Mouse (Mus musculus): ENCODE results near the gene Cerkl. TPM values are rescaled to one million over a fixed set of nuclear protein-coding genes. Genes with fewer than 3 reads are reported as not detected.

Gene Cerkl
- polyA plus RNA-seq, 1 experiment from 2014 or later = 1.3 TPM

DNA sequence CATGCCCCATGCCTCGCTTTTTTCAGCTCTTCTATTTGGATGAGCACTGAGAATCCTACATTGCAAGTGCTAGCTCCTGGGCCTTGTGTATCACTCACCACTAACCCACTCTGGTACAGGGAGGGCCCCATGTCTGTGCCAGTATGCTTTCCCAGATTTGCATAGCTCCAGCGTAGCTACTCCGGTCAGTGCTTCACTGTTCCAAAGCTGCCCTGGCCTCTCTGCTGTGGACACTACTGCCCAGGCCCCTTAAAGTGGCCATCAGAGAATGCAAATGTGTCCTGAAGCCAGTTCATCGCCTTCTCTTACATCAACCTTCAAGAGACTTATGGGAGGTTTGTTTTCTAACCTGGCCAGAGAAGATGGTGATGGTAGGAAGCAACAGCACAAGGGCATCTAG is 86.7 kb downstream of the Cerkl start:
- no peaks in the 10 kb centered on the region for H3K27me3 ChIP-seq (replicated peaks)
- no peaks in the 10 kb centered on the region for H3K9me3 ChIP-seq
- no peak for ATAC-seq (ENCODE audit: insufficient read depth, low FRiP score, low read depth)
- H3K9ac ChIP-seq = no peak overlapping the region
- H3K4me3 ChIP-seq (replicated peaks) = no peak overlapping the region
- no peak overlapping the region for H3K4me2 ChIP-seq
- H3K4me1 ChIP-seq = no peaks in the 10 kb centered on the region
- H3K36me3 ChIP-seq = no peaks in the 10 kb centered on the region
- no peak overlapping the region for H3K27ac ChIP-seq
- 86% methylated on average over 4 of the region's 4 CpGs for WGBS

- Histone ChIP-seq H3K9me3 (no peaks in the 10 kb centered on the region), H3K4me1 (no peaks in the 10 kb centered on the region), H3K4me3 (replicated peaks) (no peak overlapping the region), H3K27me3 (replicated peaks) (no peaks in the 10 kb centered on the region), H3K4me2 (no peak overlapping the region), H3K9ac (no peak overlapping the region), H3K27ac (no peak overlapping the region), H3K36me3 (no peaks in the 10 kb centered on the region)
- peak; percentile 58; the same call in 1 of the 2 replicates for ATAC-seq (ENCODE audit: insufficient read depth, low FRiP score, low read depth)
- WGBS = 77% methylated on average over 7 of the region's 7 CpGs
These were observed 87.5 kb downstream of the Cerkl start for GRCm38 (mm10) chr2:79369061-79369524.

DNA sequence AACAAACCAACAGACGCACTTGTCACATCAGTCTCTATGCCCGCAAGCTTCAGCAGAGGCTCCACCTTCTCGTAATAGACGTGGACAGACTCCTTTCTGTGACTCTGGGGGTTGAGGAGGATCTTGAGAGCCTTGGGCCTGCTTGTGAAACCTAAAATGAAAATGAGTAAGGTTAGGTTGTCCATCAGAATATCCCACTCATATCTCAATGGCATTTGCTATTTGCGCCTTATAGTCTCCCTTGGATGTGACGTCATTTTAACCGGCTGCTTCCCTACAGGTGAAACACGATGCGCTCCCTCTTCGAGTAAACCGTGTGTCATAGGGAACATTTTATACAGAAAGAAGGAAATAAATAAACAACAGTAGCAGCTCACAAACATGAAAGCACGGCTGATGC is 87.9 kb downstream of the Cerkl start:
- H3K4me3 ChIP-seq (replicated peaks) = no peak overlapping the region
- H3K36me3 ChIP-seq = no peaks in the 10 kb centered on the region
- H3K4me2 ChIP-seq = no peak overlapping the region
- no peak overlapping the region for H3K9ac ChIP-seq
- no peaks in the 10 kb centered on the region for H3K9me3 ChIP-seq
- no peaks in the 10 kb centered on the region for H3K4me1 ChIP-seq
- no peak overlapping the region for H3K27ac ChIP-seq
- no peak for ATAC-seq (ENCODE audit: insufficient read depth, low FRiP score, low read depth)
- 85% methylated on average over 12 of the region's 12 CpGs for WGBS
- no peaks in the 10 kb centered on the region for H3K27me3 ChIP-seq (replicated peaks)

- Histone ChIP-seq H3K4me3 (replicated peaks) (no peak overlapping the region), H3K27ac (no peak overlapping the region), H3K27me3 (replicated peaks) (no peaks in the 10 kb centered on the region), H3K9ac (no peak overlapping the region), H3K4me1 (no peaks in the 10 kb centered on the region), H3K4me2 (no peak overlapping the region), H3K36me3 (no peaks in the 10 kb centered on the region), H3K9me3 (no peaks in the 10 kb centered on the region)
- 72% methylated on average over 18 of the region's 18 CpGs for WGBS
- ATAC-seq (ENCODE audit: insufficient read depth, low FRiP score, low read depth) = no peak
These were observed 88.8 kb downstream of the Cerkl start for GRCm38 (mm10) chr2:79367451-79368450.

DNA sequence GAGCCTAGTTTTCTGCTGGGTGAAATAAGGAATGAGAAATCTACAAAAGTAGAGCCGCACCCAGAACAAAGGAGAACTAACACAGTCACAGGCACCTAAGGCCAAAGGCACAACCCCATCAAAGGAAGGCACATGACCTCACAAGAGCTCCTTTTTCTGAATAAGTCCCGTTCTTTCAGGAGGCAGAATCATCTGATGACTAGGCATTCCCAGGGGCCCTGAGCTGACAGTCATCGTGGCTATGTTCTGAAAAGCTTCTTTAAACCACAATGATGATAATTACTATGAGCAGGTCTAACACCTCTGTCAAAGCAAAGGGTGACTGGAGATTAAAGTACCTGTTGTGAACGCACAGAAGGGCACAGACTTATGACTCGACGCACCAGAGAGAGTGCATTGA is 92.7 kb downstream of the Cerkl start:
- ATAC-seq (ENCODE audit: insufficient read depth, low FRiP score, low read depth) = no peak
- Histone ChIP-seq H3K9me3 (no peaks in the 10 kb centered on the region), H3K4me1 (no peaks in the 10 kb centered on the region), H3K27ac (no peak overlapping the region), H3K27me3 (replicated peaks) (no peaks in the 10 kb centered on the region), H3K4me2 (no peak overlapping the region), H3K4me3 (replicated peaks) (no peak overlapping the region), H3K36me3 (no peaks in the 10 kb centered on the region), H3K9ac (no peak overlapping the region)
- WGBS = 71% methylated on average over 6 of the region's 6 CpGs

- Histone ChIP-seq H3K27me3 (replicated peaks) (no peaks in the 10 kb centered on the region), H3K4me1 (no peaks in the 10 kb centered on the region), H3K9ac (no peak overlapping the region), H3K4me3 (replicated peaks) (no peak overlapping the region), H3K36me3 (no peaks in the 10 kb centered on the region), H3K27ac (no peak overlapping the region), H3K9me3 (no peaks in the 10 kb centered on the region), H3K4me2 (no peak overlapping the region)
- WGBS = 73% methylated on average over 6 of the region's 6 CpGs
- no peak for ATAC-seq (ENCODE audit: insufficient read depth, low FRiP score, low read depth)
These were observed 94.6 kb downstream of the Cerkl start for GRCm38 (mm10) chr2:79362029-79362428.

GRCm38 (mm10) chr2:79357835-79358234 is 98.8 kb downstream of the Cerkl start:
- no peaks in the 10 kb centered on the region for H3K4me1 ChIP-seq
- WGBS = 74% methylated on average over 3 of the region's 3 CpGs
- H3K36me3 ChIP-seq = no peaks in the 10 kb centered on the region
- H3K4me3 ChIP-seq (replicated peaks) = no peak overlapping the region
- H3K9ac ChIP-seq = no peak overlapping the region
- H3K9me3 ChIP-seq = no peaks in the 10 kb centered on the region
- no peak for ATAC-seq (ENCODE audit: insufficient read depth, low FRiP score, low read depth)
- no peaks in the 10 kb centered on the region for H3K27me3 ChIP-seq (replicated peaks)
- H3K4me2 ChIP-seq = no peak overlapping the region
- no peak overlapping the region for H3K27ac ChIP-seq

DNA sequence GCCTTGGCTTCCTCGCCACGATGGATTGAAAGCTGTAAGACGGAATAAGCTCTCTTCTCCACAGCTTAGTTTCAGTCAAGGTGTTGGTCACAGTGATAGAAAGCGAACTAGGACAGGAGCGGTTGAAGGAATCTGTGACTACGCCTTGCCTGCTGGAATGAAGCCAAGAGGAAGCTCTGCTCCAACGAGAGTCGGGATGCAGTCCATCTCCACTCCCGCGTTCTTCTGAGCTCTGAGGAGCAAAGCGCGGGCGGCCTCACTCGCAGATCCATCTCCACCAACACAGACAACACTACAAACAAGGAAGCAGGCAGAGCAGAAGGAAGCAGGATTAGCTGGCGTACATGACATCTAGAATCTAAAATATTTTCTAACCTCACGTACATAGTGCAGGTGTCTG is 101.8 kb downstream of the Cerkl start:
- 84% methylated on average over 16 of the region's 16 CpGs for WGBS
- Histone ChIP-seq H3K4me1 (no peaks in the 10 kb centered on the region), H3K36me3 (no peaks in the 10 kb centered on the region), H3K4me3 (replicated peaks) (no peak overlapping the region), H3K9ac (no peak overlapping the region), H3K27me3 (replicated peaks) (no peaks in the 10 kb centered on the region), H3K9me3 (no peaks in the 10 kb centered on the region), H3K27ac (no peak overlapping the region), H3K4me2 (no peak overlapping the region)
- no peak for ATAC-seq (ENCODE audit: insufficient read depth, low FRiP score, low read depth)

DNA sequence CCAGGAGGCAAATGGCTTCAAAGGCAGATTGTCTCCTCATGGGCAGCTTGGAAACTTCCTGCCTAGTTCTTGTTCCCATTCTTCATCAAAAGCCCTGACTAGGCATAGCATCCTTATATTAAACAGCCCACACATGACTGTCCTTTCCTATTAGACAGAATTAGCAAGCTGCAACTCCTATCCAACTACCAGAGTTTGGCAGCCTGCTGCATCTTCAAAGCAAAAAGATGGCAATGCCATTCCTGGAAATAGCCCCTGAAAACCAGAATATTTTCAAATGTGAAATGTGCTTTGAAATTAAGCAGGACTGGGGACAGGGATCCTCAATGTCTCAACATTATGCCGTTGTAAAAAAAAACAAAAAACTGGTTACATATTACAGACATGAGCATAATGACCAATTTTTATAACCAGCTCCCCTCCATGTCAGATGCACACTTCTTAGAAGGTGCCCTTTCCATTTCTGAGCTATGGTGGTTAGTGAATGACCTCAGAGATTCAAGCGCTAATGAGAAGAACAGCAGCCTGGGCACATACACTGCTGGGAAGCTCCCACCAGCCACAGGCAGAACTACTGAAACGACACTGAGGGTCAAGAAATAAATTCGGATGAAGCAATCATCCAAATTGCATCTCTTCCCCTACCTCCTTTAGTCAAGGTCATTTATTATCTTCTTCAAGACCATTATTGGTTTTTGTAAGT is 104.3 kb downstream of the Cerkl start:
- no peaks in the 10 kb centered on the region for H3K27me3 ChIP-seq (replicated peaks)
- H3K9me3 ChIP-seq = no peaks in the 10 kb centered on the region
- no peak overlapping the region for H3K9ac ChIP-seq
- ATAC-seq (ENCODE audit: insufficient read depth, low FRiP score, low read depth) = no peak
- no peak overlapping the region for H3K4me2 ChIP-seq
- H3K4me1 ChIP-seq = no peaks in the 10 kb centered on the region
- WGBS = 82% methylated on average over 4 of the region's 4 CpGs
- H3K36me3 ChIP-seq = no peaks in the 10 kb centered on the region
- no peak overlapping the region for H3K27ac ChIP-seq
- no peak overlapping the region for H3K4me3 ChIP-seq (replicated peaks)

DNA sequence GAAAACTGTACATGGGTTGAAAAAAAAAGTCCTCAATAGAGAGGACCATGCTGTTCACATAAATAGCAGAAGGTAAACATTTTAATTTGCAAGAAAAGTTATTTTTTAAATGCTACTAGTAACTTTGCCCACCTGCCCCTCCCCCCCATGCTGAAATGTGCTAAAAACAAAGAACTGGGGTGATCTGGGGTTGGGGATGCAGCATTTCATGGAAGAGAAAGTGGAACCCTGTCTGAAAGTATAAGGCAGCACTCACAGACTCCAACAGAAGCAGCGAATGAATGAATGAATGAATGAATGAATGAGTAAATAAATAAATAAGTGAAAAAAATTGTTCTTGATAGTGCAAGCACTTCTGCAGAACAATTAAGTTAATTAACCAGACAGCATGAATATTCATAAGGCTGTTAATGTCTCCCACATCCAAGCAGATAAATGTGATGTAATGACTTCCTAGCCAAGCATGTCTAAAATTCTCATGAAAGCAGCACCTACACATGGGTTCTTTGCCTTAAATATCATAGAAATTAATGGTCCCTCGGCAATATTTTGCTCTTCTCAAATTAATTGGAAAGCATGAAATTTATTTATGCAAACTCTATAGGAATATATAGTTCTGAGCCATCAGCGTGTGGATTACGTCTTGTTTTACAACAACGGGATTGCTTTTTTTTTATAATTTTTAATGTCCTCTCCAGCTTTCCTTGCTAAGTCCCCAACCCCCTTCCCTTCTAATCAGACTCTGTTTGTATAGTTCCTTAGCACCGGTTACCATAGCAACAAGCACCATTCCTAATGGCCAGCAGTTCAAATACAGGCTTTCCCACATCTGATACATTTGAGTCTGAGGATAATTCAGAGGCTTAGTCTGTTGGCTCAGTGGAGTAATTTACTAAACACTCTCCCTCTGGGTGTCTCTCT is 105.1 kb downstream of the Cerkl start:
- Histone ChIP-seq H3K9me3 (no peaks in the 10 kb centered on the region), H3K27me3 (replicated peaks) (no peaks in the 10 kb centered on the region), H3K9ac (no peak overlapping the region), H3K4me2 (no peak overlapping the region), H3K4me1 (no peaks in the 10 kb centered on the region), H3K4me3 (replicated peaks) (no peak overlapping the region), H3K36me3 (no peaks in the 10 kb centered on the region), H3K27ac (no peak overlapping the region)
- no peak for ATAC-seq (ENCODE audit: insufficient read depth, low FRiP score, low read depth)
- WGBS = 78% methylated on average over 6 of the region's 6 CpGs

GRCm38 (mm10) chr2:79343115-79343514 is 113.5 kb downstream of the Cerkl start:
- Histone ChIP-seq H3K27me3 (replicated peaks) (no peaks in the 10 kb centered on the region), H3K4me2 (no peak overlapping the region), H3K27ac (no peak overlapping the region), H3K9me3 (no peaks in the 10 kb centered on the region), H3K9ac (no peak overlapping the region), H3K4me1 (no peaks in the 10 kb centered on the region), H3K36me3 (no peaks in the 10 kb centered on the region), H3K4me3 (replicated peaks) (no peak overlapping the region)
- no peak for ATAC-seq (ENCODE audit: insufficient read depth, low FRiP score, low read depth)
- 78% methylated on average over 8 of the region's 8 CpGs for WGBS

All from stomach, embryonic 15.5 days (tissue).